Mouse (Mus musculus): ENCODE measurements around the gene Parvb. TPM values are rescaled to one million over a fixed set of nuclear protein-coding genes. Genes with fewer than 3 reads are reported as not detected.
"Not testable (repeated sequence)": the region's sequence is repeated elsewhere in the genome, so short reads cannot be mapped to it uniquely, and the experiment has no call there.

Parvb gene
- total and polyA plus RNA-seq, 3 experiments: 0.04 to 2.3 TPM; not detected in 1

- H3K9me3 ChIP-seq (replicated peaks; ENCODE audit: low read length); H3K4me3 ChIP-seq (replicated peaks in 1 of 3; ENCODE audit: low read depth in 2 of 3, low read length in 2 of 3, poor library complexity in 1 of 3); in situ Hi-C loops (cut with MboI; ENCODE audit: low pct_ligation_motif_present, low pct_unique_long_range_greater_than_20kb, low sequenced_read_pairs); H3K36me3 ChIP-seq (replicated peaks in 1 of 2; ENCODE audit: control insufficient read depth in 1 of 2, insufficient read depth in 1 of 2, low read length in 1 of 2); H3K27ac ChIP-seq (ENCODE audit: insufficient read depth, low read depth); H3K4me2 ChIP-seq (ENCODE audit: insufficient read depth, low read depth, poor library complexity, severe bottlenecking); H3K9ac ChIP-seq (ENCODE audit: insufficient read depth, low read depth); DNase-seq (ENCODE audit: extremely low read depth); dilution Hi-C loops (cut with MboI; ENCODE audit: extremely low pct_ligation_motif_present, extremely low pct_unique_long_range_greater_than_20kb, low sequenced_read_pairs); H3K79me2 ChIP-seq (replicated peaks; ENCODE audit: control insufficient read depth, extremely low read depth, insufficient read depth, poor library complexity, severe bottlenecking); H3K27me3 ChIP-seq (replicated peaks): not testable (repeated sequence)
- H3K4me1 ChIP-seq (ENCODE audit: control insufficient read depth in 1 of 2, insufficient read depth in 2 of 2): peaks cover 11 to 28% of the 10 kb centered on the region in 2 experiments
Measured at GRCm38 (mm10) chr15:84288953-84289352, 57.1 kb downstream of the Parvb start.

DNA sequence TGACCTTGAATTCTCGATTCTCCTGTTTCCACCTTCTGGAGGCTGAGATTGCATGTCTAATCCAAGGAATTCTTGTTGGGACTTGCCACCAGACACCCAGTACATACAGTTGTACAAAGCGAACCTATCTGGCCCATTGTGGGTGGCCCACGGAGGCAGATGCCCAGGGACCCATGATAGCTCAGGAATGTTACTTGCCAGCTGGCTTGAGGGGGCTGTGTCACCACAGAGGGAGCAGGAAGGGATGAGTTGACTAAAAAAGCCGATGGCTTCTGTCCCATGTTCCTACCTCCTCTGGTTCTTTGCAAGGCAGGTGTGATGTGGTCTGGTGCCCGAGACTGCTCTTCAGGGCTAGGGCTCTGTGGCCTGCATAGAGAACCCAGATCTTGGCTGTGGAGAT, 59.3 kb downstream of the Parvb start:
- Histone ChIP-seq H3K9me3 (replicated peaks; ENCODE audit: low read length) (no peaks in the 10 kb centered on the region), H3K36me3 (replicated peaks in 1 of 2; ENCODE audit: control insufficient read depth in 1 of 2, insufficient read depth in 1 of 2, low read length in 1 of 2) (no peaks in the 10 kb centered on the region), H3K4me1 (ENCODE audit: control insufficient read depth in 1 of 2, insufficient read depth in 2 of 2) (peaks cover 28 to 47% of the 10 kb centered on the region in 2 experiments), H3K4me2 (ENCODE audit: insufficient read depth, low read depth, poor library complexity, severe bottlenecking) (no peak overlapping the region), H3K9ac (ENCODE audit: insufficient read depth, low read depth) (no peak overlapping the region), H3K4me3 (replicated peaks in 1 of 3; ENCODE audit: low read depth in 2 of 3, low read length in 2 of 3, poor library complexity in 1 of 3) (no peak overlapping the region), H3K27me3 (replicated peaks) (peaks cover 2% of the 10 kb centered on the region), H3K27ac (ENCODE audit: insufficient read depth, low read depth) (no peak overlapping the region), H3K79me2 (replicated peaks; ENCODE audit: control insufficient read depth, extremely low read depth, insufficient read depth, poor library complexity, severe bottlenecking) (no peaks in the 10 kb centered on the region)
- no peak for DNase-seq (ENCODE audit: extremely low read depth)
- dilution Hi-C loops (cut with MboI; ENCODE audit: extremely low pct_ligation_motif_present, extremely low pct_unique_long_range_greater_than_20kb, low sequenced_read_pairs): no loop called here
- TF ChIP-seq GABPA (IDR thresholded peaks at IDR 0.05; ENCODE audit: insufficient replicate concordance, low read depth, low read length) (no peak), ZC3H11A (IDR thresholded peaks at IDR 0.05; ENCODE audit: low read depth, low read length) (no peak), ZMIZ1 (IDR thresholded peaks at IDR 0.05; ENCODE audit: low read depth, low read length) (no peak)
- in situ Hi-C loops (cut with MboI; ENCODE audit: low pct_ligation_motif_present, low pct_unique_long_range_greater_than_20kb, low sequenced_read_pairs): no loop called here

DNA sequence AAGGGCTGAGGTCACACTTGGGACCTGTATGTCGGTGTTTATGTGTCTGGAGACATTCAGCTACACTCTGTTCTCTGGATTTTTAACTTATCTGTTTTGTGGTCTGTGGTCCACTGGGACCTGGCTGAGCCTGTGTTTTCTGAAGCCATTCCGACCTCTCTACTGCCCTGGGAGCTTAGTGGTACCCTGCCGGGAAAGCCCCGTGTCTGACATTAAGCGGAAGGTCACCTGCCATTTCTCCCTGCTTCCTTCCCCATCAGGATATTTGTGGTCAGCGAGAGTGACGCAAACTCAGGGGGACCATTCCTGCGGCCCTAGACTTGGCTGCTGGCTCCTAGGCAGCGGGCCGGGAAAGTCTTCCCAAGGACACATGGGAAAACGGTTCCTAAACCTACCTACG, 61.7 kb downstream of the Parvb start:
- H3K4me3 ChIP-seq (replicated peaks in 1 of 3; ENCODE audit: low read depth in 2 of 3, low read length in 2 of 3, poor library complexity in 1 of 3): no peak overlapping the region
- no peak overlapping the region for H3K27ac ChIP-seq (ENCODE audit: insufficient read depth, low read depth)
- H3K4me2 ChIP-seq (ENCODE audit: insufficient read depth, low read depth, poor library complexity, severe bottlenecking): peak overlapping the region; percentile 64; the same call in 1 of the 2 replicates
- dilution Hi-C loops (cut with MboI; ENCODE audit: extremely low pct_ligation_motif_present, extremely low pct_unique_long_range_greater_than_20kb, low sequenced_read_pairs): no loop called here
- no peaks in the 10 kb centered on the region for H3K79me2 ChIP-seq (replicated peaks; ENCODE audit: control insufficient read depth, extremely low read depth, insufficient read depth, poor library complexity, severe bottlenecking)
- H3K9ac ChIP-seq (ENCODE audit: insufficient read depth, low read depth): no peak overlapping the region
- in situ Hi-C loops (cut with MboI; ENCODE audit: low pct_ligation_motif_present, low pct_unique_long_range_greater_than_20kb, low sequenced_read_pairs): no loop called here
- H3K36me3 ChIP-seq (replicated peaks in 1 of 2; ENCODE audit: control insufficient read depth in 1 of 2, insufficient read depth in 1 of 2, low read length in 1 of 2): no peaks in the 10 kb centered on the region
- peaks cover 4% of the 10 kb centered on the region for H3K27me3 ChIP-seq (replicated peaks)
- no peak for DNase-seq (ENCODE audit: extremely low read depth)
- H3K4me1 ChIP-seq (ENCODE audit: control insufficient read depth in 1 of 2, insufficient read depth in 2 of 2): peaks cover 32 to 60% of the 10 kb centered on the region in 2 experiments
- no peaks in the 10 kb centered on the region for H3K9me3 ChIP-seq (replicated peaks; ENCODE audit: low read length)
- TF ChIP-seq CHD2 (IDR thresholded peaks at IDR 0.05; ENCODE audit: low read length): 0 out of 2 replicates have a peak, but pooled peaks have one; percentile 45
- no peak for TF ChIP-seq JUND (conservative IDR thresholded peaks at IDR 0.05; ENCODE audit: low read depth, low read length)
- TF ChIP-seq ZKSCAN1 (IDR thresholded peaks at IDR 0.05; ENCODE audit: borderline replicate concordance, low read depth, low read length): no peak
- TF ChIP-seq IRF4 (IDR thresholded peaks at IDR 0.05; ENCODE audit: low read depth, low read length): peak; percentile 58; the same call in 1 of the 2 replicates
- peak; percentile 66; the same call in 1 of the 2 replicates for TF ChIP-seq TCF12 (IDR thresholded peaks at IDR 0.05; ENCODE audit: low read depth, low read length)
- TF ChIP-seq RAD21 (IDR thresholded peaks at IDR 0.05; ENCODE audit: low read depth, low read length): no peak; the same call in 1 of the 2 replicates
- TF ChIP-seq MAX (IDR thresholded peaks at IDR 0.05; ENCODE audit: low read length): no peak
- no peak for TF ChIP-seq KAT2A (IDR thresholded peaks at IDR 0.05; ENCODE audit: insufficient replicate concordance, low read length)
- TF ChIP-seq MYC (IDR thresholded peaks at IDR 0.05; ENCODE audit: low read depth, low read length): 0 out of 2 replicates have a peak, but pooled peaks have one; percentile 26
- TF ChIP-seq SIN3A (IDR thresholded peaks at IDR 0.05; ENCODE audit: low read length): no peak
- TF ChIP-seq MEF2A (IDR thresholded peaks at IDR 0.05; ENCODE audit: borderline replicate concordance, low read depth, low read length): peak; percentile 58; the same call in 1 of the 2 replicates
- TF ChIP-seq ZNF384 (IDR thresholded peaks at IDR 0.05; ENCODE audit: low read depth, low read length): no peak
- no peak for TF ChIP-seq POLR2A (IDR thresholded peaks at IDR 0.05; ENCODE audit: low read depth, low read length)
- TF ChIP-seq USF2 (conservative IDR thresholded peaks at IDR 0.05; ENCODE audit: low read depth, low read length): no peak
- TF ChIP-seq CHD1 (IDR thresholded peaks at IDR 0.05; ENCODE audit: low read depth, low read length): no peak
- peak; percentile 64; the same call in 1 of the 2 replicates for TF ChIP-seq UBTF (IDR thresholded peaks at IDR 0.05; ENCODE audit: low read depth, low read length)
- TF ChIP-seq ZC3H11A (IDR thresholded peaks at IDR 0.05; ENCODE audit: low read depth, low read length): no peak
- TF ChIP-seq USF1 (IDR thresholded peaks at IDR 0.05; ENCODE audit: low read depth, low read length): no peak
- no peak for TF ChIP-seq GABPA (IDR thresholded peaks at IDR 0.05; ENCODE audit: insufficient replicate concordance, low read depth, low read length)
- TF ChIP-seq ZMIZ1 (IDR thresholded peaks at IDR 0.05; ENCODE audit: low read depth, low read length): no peak
- TF ChIP-seq POLR2AphosphoS2 (IDR thresholded peaks at IDR 0.05; ENCODE audit: low read depth, low read length): no peak
- no peak for TF ChIP-seq MAZ (IDR thresholded peaks at IDR 0.05; ENCODE audit: low read depth, low read length)
- peak; percentile 96 for TF ChIP-seq BHLHE40 (IDR thresholded peaks at IDR 0.05; ENCODE audit: low read depth, low read length)
- TF ChIP-seq JUN (IDR thresholded peaks at IDR 0.05; ENCODE audit: insufficient read depth, low read depth, low read length): no peak
- TF ChIP-seq HCFC1 (IDR thresholded peaks at IDR 0.05; ENCODE audit: low read depth, low read length): no peak

Data from CH12.LX (cell line).